Mouse (Mus musculus) frontal cortex, postnatal 36 days (tissue): ENCODE measurements around the gene Gm5136.

Experiments
- DNase-seq, 2 experiments: peaks; one replicate each; pipeline ENCODE4 v3.0.0; 2022; ENCODE audit warnings: low spot score in 2 of 2

Gm5136 gene

GRCm38 (mm10) chr10:108699946-108700345 lies at the start of gene Gm5136:
Gene Gm5136 (minus strand): TSS chr10:108700160.
- DNase-seq, result no peak

- DNase-seq, result no peak
These were observed 43.8 kb upstream of the Gm5136 start for GRCm38 (mm10) chr10:108743759-108744158.

GRCm38 (mm10) chr10:108733982-108734381 lies 34.0 kb upstream of the Gm5136 start:
- DNase-seq, result no peak

GRCm38 (mm10) chr10:108728961-108729360 lies 29.0 kb upstream of the Gm5136 start:
- DNase-seq, result no peak

- DNase-seq, result no peak
These were observed 26.4 kb upstream of the Gm5136 start for GRCm38 (mm10) chr10:108726391-108726790.

GRCm38 (mm10) chr10:108724878-108725277 lies 24.9 kb upstream of the Gm5136 start:
- no peak for DNase-seq

- peak in 1 of 2 experiments; percentile 74 for DNase-seq
These were observed 10.6 kb upstream of the Gm5136 start for GRCm38 (mm10) chr10:108710514-108710913.

- DNase-seq, result no peak
These were observed 5.7 kb upstream of the Gm5136 start for GRCm38 (mm10) chr10:108705658-108706057.

GRCm38 (mm10) chr10:108701361-108702128 lies 1.6 kb upstream of the Gm5136 start:
- DNase-seq, result no peak

GRCm38 (mm10) chr10:108697062-108697461 lies 2.9 kb downstream of the Gm5136 start:
- no peak for DNase-seq

- no peak for DNase-seq
These were observed 9.0 kb downstream of the Gm5136 start for GRCm38 (mm10) chr10:108690954-108691353.

- DNase-seq, result no peak
These were observed 13.3 kb downstream of the Gm5136 start for GRCm38 (mm10) chr10:108686696-108687095.

GRCm38 (mm10) chr10:108679675-108680390 lies 20.1 kb downstream of the Gm5136 start:
- no peak for DNase-seq

- no peak for DNase-seq
These were observed 22.9 kb downstream of the Gm5136 start for GRCm38 (mm10) chr10:108677053-108677452.

- DNase-seq, result no peak
These were observed 31.0 kb downstream of the Gm5136 start for GRCm38 (mm10) chr10:108668944-108669343.

- DNase-seq, result no peak
These were observed 39.7 kb downstream of the Gm5136 start for GRCm38 (mm10) chr10:108660295-108660694.

- DNase-seq, result no peak
These were observed 41.7 kb downstream of the Gm5136 start for GRCm38 (mm10) chr10:108658300-108658699.

GRCm38 (mm10) chr10:108657669-108658068 lies 42.3 kb downstream of the Gm5136 start:
- DNase-seq, result no peak

- DNase-seq, result peak in 1 of 2 experiments; percentile 75
These were observed 43.1 kb downstream of the Gm5136 start for GRCm38 (mm10) chr10:108656898-108657297.

GRCm38 (mm10) chr10:108655074-108655473 lies 44.9 kb downstream of the Gm5136 start:
- peak in 1 of 2 experiments; percentile 69 for DNase-seq

- DNase-seq, result no peak
These were observed 47.1 kb downstream of the Gm5136 start for GRCm38 (mm10) chr10:108652831-108653230.

GRCm38 (mm10) chr10:108652066-108652465 lies 47.9 kb downstream of the Gm5136 start:
- DNase-seq, result no peak

- no peak for DNase-seq
These were observed 50.8 kb downstream of the Gm5136 start for GRCm38 (mm10) chr10:108649174-108649573.
